Mouse (Mus musculus) limb, embryonic 15.5 days (tissue): ENCODE measurements around the gene Oasl2. TPM values are rescaled to one million over a fixed set of nuclear protein-coding genes. Genes with fewer than 3 reads are reported as not detected.
"Not testable (repeated sequence)": the region's sequence is repeated elsewhere in the genome, so short reads cannot be mapped to it uniquely, and the experiment has no call there.

Experiments
- ATAC-seq: fragments of 200-750 bp; cut with Nextera tagmentation; 2 replicates; pipeline ENCODE4 v1.8.0; 2017; ENCODE audit warnings: low read depth, moderate TSS enrichment; ENCODE audit not compliant: insufficient number of reproducible peaks, low FRiP score, low TSS enrichment
- H3K27ac ChIP-seq: fragments of 300-500 bp; sonication (generic); 2 replicates; pipeline ENCODE4 v1.5.1; 2015; ENCODE audit warnings: moderate library complexity, mild to moderate bottlenecking, inconsistent platforms
- H3K27me3 ChIP-seq: fragments of 300-500 bp; sonication (generic); 2 replicates; pipeline ENCODE4 v1.6.1; 2015; ENCODE audit warnings: inconsistent platforms
- H3K36me3 ChIP-seq: fragments of 300-500 bp; sonication (generic); 2 replicates; pipeline ENCODE4 v1.6.1; 2015; ENCODE audit warnings: inconsistent platforms
- H3K4me1 ChIP-seq: fragments of 300-500 bp; sonication (generic); 2 replicates; pipeline ENCODE4 v1.6.1; 2015; ENCODE audit warnings: inconsistent platforms
- H3K4me2 ChIP-seq: fragments of 300-500 bp; sonication (generic); 2 replicates; pipeline ENCODE4 v1.6.1; 2015; ENCODE audit warnings: mild to moderate bottlenecking, inconsistent platforms
- H3K4me3 ChIP-seq: fragments of 300-500 bp; sonication (generic); 2 replicates; pipeline ENCODE4 v1.5.1; 2015; ENCODE audit warnings: mild to moderate bottlenecking, inconsistent platforms
- H3K9ac ChIP-seq: fragments of 300-500 bp; sonication (generic); 2 replicates; pipeline ENCODE4 v1.6.1; 2015; ENCODE audit warnings: inconsistent platforms
- H3K9me3 ChIP-seq: fragments of 300-500 bp; sonication (generic); 2 replicates; pipeline ENCODE4 v1.6.1; 2016; ENCODE audit warnings: inconsistent platforms
- WGBS: fragments of 180-500 bp; shearing (Covaris S2); methylation state at CpG from one replicate; pipeline ENCODE4 v1.1.7; 2015; 5-methylcytosine and 5-hydroxymethylcytosine counted together
- polyA plus RNA-seq: library from polyadenylated mRNA; unstranded; fragments of >200 nt; fragmentation: Nextera tagmentation; extraction: Ambion mirVana; gene quantifications from 2 replicates; pipeline ENCODE4 v1.2.1, GENCODE M21; 2015

Gene Oasl2
- polyA plus RNA-seq, 1 experiment from 2014 or later: 2.6 TPM

GRCm38 (mm10) chr5:114915854-114916253 lies 19.1 kb downstream of the Oasl2 start:
- WGBS: 75% methylated on average over 5 of the region's 5 CpGs

GRCm38 (mm10) chr5:114916777-114917176 lies 20.0 kb downstream of the Oasl2 start:
- Histone ChIP-seq H3K4me1 (0 out of 2 replicates have a peak, but pooled peaks cover 1% of the 10 kb centered on the region), H3K4me3 (no peak overlapping the region), H3K27ac (no peak overlapping the region), H3K36me3 (no peaks in the 10 kb centered on the region), H3K4me2 (no peak overlapping the region), H3K27me3 (no peaks in the 10 kb centered on the region), H3K9ac (no peak overlapping the region), H3K9me3 (no peaks in the 10 kb centered on the region)
- no peak for ATAC-seq
- WGBS: 84% methylated on average over 4 of the region's 4 CpGs

More at GRCm38 (mm10) chr5:114915854-114916253, 19.1 kb downstream of the Oasl2 start:
- no peak overlapping the region for H3K9ac ChIP-seq
- H3K27ac ChIP-seq: no peak overlapping the region
- no peak overlapping the region for H3K4me3 ChIP-seq
- ATAC-seq: no peak
- no peak overlapping the region for H3K4me2 ChIP-seq
- H3K9me3 ChIP-seq: no peaks in the 10 kb centered on the region
- no peaks in the 10 kb centered on the region for H3K36me3 ChIP-seq
- no peaks in the 10 kb centered on the region for H3K4me1 ChIP-seq
- no peaks in the 10 kb centered on the region for H3K27me3 ChIP-seq

- not testable (repeated sequence) for H3K9me3 ChIP-seq, H3K27me3 ChIP-seq, H3K27ac ChIP-seq, H3K4me2 ChIP-seq, H3K4me1 ChIP-seq, H3K36me3 ChIP-seq, H3K9ac ChIP-seq, ATAC-seq, H3K4me3 ChIP-seq
- 92% methylated on average over 5 of the region's 5 CpGs for WGBS
Observed at GRCm38 (mm10) chr5:114917357-114917756, 20.6 kb downstream of the Oasl2 start.

- Histone ChIP-seq H3K9me3 (no peaks in the 10 kb centered on the region), H3K36me3 (no peaks in the 10 kb centered on the region), H3K4me3 (no peak overlapping the region), H3K4me1 (peaks cover 14% of the 10 kb centered on the region), H3K4me2 (no peak overlapping the region), H3K9ac (no peak overlapping the region), H3K27ac (no peak overlapping the region), H3K27me3 (no peaks in the 10 kb centered on the region)
- 67% methylated on average over 19 of the region's 19 CpGs for WGBS
- ATAC-seq: no peak
Observed at GRCm38 (mm10) chr5:114921551-114922365, 25.0 kb downstream of the Oasl2 start.

GRCm38 (mm10) chr5:114922366-114922731 lies 25.6 kb downstream of the Oasl2 start:
- Histone ChIP-seq H3K4me3 (no peak overlapping the region), H3K36me3 (no peaks in the 10 kb centered on the region), H3K27ac (no peak overlapping the region), H3K4me2 (no peak overlapping the region), H3K4me1 (peaks cover 14% of the 10 kb centered on the region), H3K9ac (no peak overlapping the region), H3K27me3 (no peaks in the 10 kb centered on the region), H3K9me3 (no peaks in the 10 kb centered on the region)
- WGBS: 47% methylated on average over 10 of the region's 10 CpGs
- ATAC-seq: peak; percentile 82

GRCm38 (mm10) chr5:114922998-114923473 lies 26.3 kb downstream of the Oasl2 start, which contains the start of gene Oasl1:
TSS of gene Oasl1 (plus strand) at chr5:114923240.
- peak within 1 kb of the TSS; percentile 54 for H3K4me2 ChIP-seq
- no peaks in the 10 kb centered on the region for H3K9me3 ChIP-seq
- no peaks in the 10 kb centered on the region for H3K36me3 ChIP-seq
- 20% methylated on average over 15 of the region's 15 CpGs for WGBS
- H3K4me3 ChIP-seq: peak within 1 kb of the TSS; percentile 28
- no peaks in the 10 kb centered on the region for H3K27me3 ChIP-seq
- ATAC-seq: no peak
- H3K9ac ChIP-seq: 0 out of 2 replicates have a peak within 1 kb of the TSS, but pooled peaks have one; percentile 4
- no peak within 1 kb of the TSS for H3K27ac ChIP-seq
- H3K4me1 ChIP-seq: peaks cover 14% of the 10 kb centered on the region

- no peak for ATAC-seq
- peaks cover 14% of the 10 kb centered on the region for H3K4me1 ChIP-seq
- no peak overlapping the region for H3K4me3 ChIP-seq
- H3K36me3 ChIP-seq: no peaks in the 10 kb centered on the region
- no peaks in the 10 kb centered on the region for H3K27me3 ChIP-seq
- 65% methylated on average over 1 of the region's 1 CpGs for WGBS
- no peak overlapping the region for H3K27ac ChIP-seq
- H3K9ac ChIP-seq: no peak overlapping the region
- no peaks in the 10 kb centered on the region for H3K9me3 ChIP-seq
- H3K4me2 ChIP-seq: no peak overlapping the region
Observed at GRCm38 (mm10) chr5:114926153-114926684, 29.5 kb downstream of the Oasl2 start.

- H3K27ac ChIP-seq: no peak overlapping the region
- no peak overlapping the region for H3K9ac ChIP-seq
- H3K9me3 ChIP-seq: no peaks in the 10 kb centered on the region
- H3K4me2 ChIP-seq: no peak overlapping the region
- H3K4me1 ChIP-seq: peaks cover 13% of the 10 kb centered on the region
- no peaks in the 10 kb centered on the region for H3K36me3 ChIP-seq
- no peak overlapping the region for H3K4me3 ChIP-seq
- H3K27me3 ChIP-seq: no peaks in the 10 kb centered on the region
- no peak for ATAC-seq
- 92% methylated on average over 9 of the region's 9 CpGs for WGBS
Observed at GRCm38 (mm10) chr5:114926753-114927152, 30.0 kb downstream of the Oasl2 start.

- Histone ChIP-seq H3K4me2 (no peak overlapping the region), H3K27me3 (no peaks in the 10 kb centered on the region), H3K4me1 (no peaks in the 10 kb centered on the region), H3K36me3 (no peaks in the 10 kb centered on the region), H3K27ac (no peak overlapping the region), H3K4me3 (no peak overlapping the region), H3K9ac (no peak overlapping the region), H3K9me3 (no peaks in the 10 kb centered on the region)
- ATAC-seq: no peak
- 58% methylated on average over 5 of the region's 5 CpGs for WGBS
Observed at GRCm38 (mm10) chr5:114931626-114932025, 34.9 kb downstream of the Oasl2 start.

- WGBS: 83% methylated on average over 8 of the region's 8 CpGs
- Histone ChIP-seq H3K4me2 (no peak overlapping the region), H3K36me3 (no peaks in the 10 kb centered on the region), H3K27ac (no peak overlapping the region), H3K27me3 (no peaks in the 10 kb centered on the region), H3K4me1 (no peaks in the 10 kb centered on the region), H3K9me3 (no peaks in the 10 kb centered on the region), H3K4me3 (no peak overlapping the region), H3K9ac (no peak overlapping the region)
- no peak for ATAC-seq
Observed at GRCm38 (mm10) chr5:114933206-114933605, 36.5 kb downstream of the Oasl2 start.

- Histone ChIP-seq H3K4me3 (no peak overlapping the region), H3K9me3 (no peaks in the 10 kb centered on the region), H3K4me2 (no peak overlapping the region), H3K27ac (no peak overlapping the region), H3K27me3 (no peaks in the 10 kb centered on the region), H3K4me1 (no peaks in the 10 kb centered on the region), H3K9ac (no peak overlapping the region), H3K36me3 (no peaks in the 10 kb centered on the region)
- no peak for ATAC-seq
- WGBS: 27% methylated on average over 3 of the region's 3 CpGs
Observed at GRCm38 (mm10) chr5:114935838-114936237, 39.1 kb downstream of the Oasl2 start.

GRCm38 (mm10) chr5:114941138-114941537 lies 44.4 kb downstream of the Oasl2 start:
- H3K36me3 ChIP-seq, H3K4me3 ChIP-seq, H3K9me3 ChIP-seq, ATAC-seq, H3K27ac ChIP-seq, H3K9ac ChIP-seq, H3K4me1 ChIP-seq, H3K27me3 ChIP-seq: not testable (repeated sequence)
- WGBS: 51% methylated on average over 3 of the region's 3 CpGs
- H3K4me2 ChIP-seq: peak overlapping the region; percentile 70; the same call in 1 of the 2 replicates
